Mouse (Mus musculus) heart, postnatal 0 days (tissue): ENCODE measurements around the gene Aspscr1.
"Not testable (repeated sequence)": the region's sequence is repeated elsewhere in the genome, so short reads cannot be mapped to it uniquely, and the experiment has no call there.

ENCODE experiments used
- CTCF ChIP-seq: IDR thresholded peaks from 2 replicates; pipeline ENCODE4 v1.5.1; 2016; ENCODE audit warnings: antibody characterized with exemption, control low read depth, low read depth
- EP300 ChIP-seq: IDR thresholded peaks from 2 replicates; pipeline ENCODE4 v1.6.1; 2016; ENCODE audit warnings: antibody characterized with exemption, low read depth

DNA sequence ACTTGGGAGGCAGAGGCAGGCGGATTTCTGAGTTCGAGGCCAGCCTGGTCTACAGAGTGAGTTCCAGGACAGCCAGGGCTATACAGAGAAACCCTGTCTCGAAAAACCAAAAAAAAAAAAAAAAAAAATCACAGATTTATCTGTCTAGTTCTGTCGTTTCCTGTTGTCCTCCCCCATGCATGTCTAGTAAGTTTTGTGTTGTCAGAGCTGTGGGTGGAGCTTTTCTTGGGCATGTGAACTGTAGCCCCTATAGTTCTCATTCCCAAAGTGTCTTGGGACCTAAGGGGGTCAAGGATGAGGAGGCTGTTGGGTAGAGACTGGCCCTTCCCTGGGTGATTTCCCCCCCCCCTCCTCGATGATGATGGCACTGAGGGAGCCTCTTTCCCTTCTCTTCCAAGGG is 3.1 kb downstream of the Aspscr1 start:
- TF ChIP-seq EP300, CTCF: not testable (repeated sequence)
